Mouse (Mus musculus): ENCODE measurements around the gene Capn2.

DNA sequence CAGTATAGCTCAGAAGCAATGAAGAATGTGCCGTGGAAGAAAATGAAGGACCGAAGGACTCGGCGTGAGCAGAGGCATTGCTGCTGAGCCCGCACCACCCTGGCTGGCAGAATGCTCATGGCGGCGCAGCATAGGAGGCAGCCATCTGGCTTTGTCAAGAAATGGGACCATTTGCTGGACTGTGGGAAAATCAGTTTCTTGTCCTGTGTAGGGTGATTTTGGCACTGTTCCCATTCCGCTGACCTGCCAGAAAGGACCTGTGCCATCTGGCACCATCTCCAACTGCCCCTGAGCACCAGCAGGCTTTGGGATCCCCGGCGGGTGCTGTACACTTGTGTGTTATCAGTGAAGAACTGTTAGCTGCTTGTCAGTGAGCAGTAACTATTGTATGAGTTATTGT, 55.6 kb downstream of the Capn2 start:
- TF ChIP-seq POLR2AphosphoS5 (IDR thresholded peaks at IDR 0.05; ENCODE audit: insufficient replicate concordance, low read depth, low read length) = no peak
- TF ChIP-seq CTCF (IDR thresholded peaks at IDR 0.05; ENCODE audit: low read depth, low read length) = no peak
- TF ChIP-seq TAL1 (conservative IDR thresholded peaks at IDR 0.05; ENCODE audit: low read depth, low read length) = no peak
- TF ChIP-seq GATA1 (IDR thresholded peaks at IDR 0.05; ENCODE audit: borderline replicate concordance, low read length) = no peak
- TF ChIP-seq GATA2 (IDR thresholded peaks at IDR 0.05; ENCODE audit: borderline replicate concordance, low read depth, low read length) = no peak
